Mouse (Mus musculus) forebrain, embryonic 12.5 days (tissue): ENCODE measurements at regions not wholly inside any gene's neighbourhood (a gene's known extent, or its start where the extent isn't known, plus 50 kb on each side); places are given as distances from the start of the nearest gene placed in this dataset.

Source experiments
- ATAC-seq: fragments of 200-750 bp; cut with Nextera tagmentation; 2 replicates; pipeline ENCODE4 v1.8.0; 2017; ENCODE audit warnings: moderate TSS enrichment; ENCODE audit not compliant: low FRiP score
- H3K27ac ChIP-seq: fragments of 300-500 bp; sonication (generic); 2 replicates; pipeline ENCODE4 v1.5.1; 2016; ENCODE audit warnings: mild to moderate bottlenecking
- H3K27me3 ChIP-seq: fragments of 300-500 bp; sonication (generic); 2 replicates; pipeline ENCODE4 v1.6.1; 2016; ENCODE audit warnings: mild to moderate bottlenecking
- H3K36me3 ChIP-seq: fragments of 300-500 bp; sonication (generic); replicated peaks from 2 replicates; pipeline ENCODE4 v1.6.1; 2016; ENCODE audit warnings: mild to moderate bottlenecking
- H3K4me1 ChIP-seq: fragments of 300-500 bp; sonication (generic); 2 replicates; pipeline ENCODE4 v1.6.1; 2016
- H3K4me2 ChIP-seq: fragments of 300-500 bp; sonication (generic); 2 replicates; pipeline ENCODE4 v1.6.1; 2016; ENCODE audit warnings: mild to moderate bottlenecking, moderate library complexity
- H3K4me3 ChIP-seq: fragments of 300-500 bp; sonication (generic); replicated peaks from 2 replicates; pipeline ENCODE4 v1.5.1; 2016; ENCODE audit warnings: mild to moderate bottlenecking
- H3K9ac ChIP-seq: fragments of 300-500 bp; sonication (generic); 2 replicates; pipeline ENCODE4 v1.6.1; 2016; ENCODE audit warnings: mild to moderate bottlenecking
- H3K9me3 ChIP-seq: fragments of 300-500 bp; sonication (generic); 2 replicates; pipeline ENCODE4 v1.6.1; 2016
- WGBS: fragments of 180-500 bp; shearing (Covaris S2); methylation state at CpG from one replicate; pipeline ENCODE4 v1.1.7; 2016; 5-methylcytosine and 5-hydroxymethylcytosine counted together

DNA sequence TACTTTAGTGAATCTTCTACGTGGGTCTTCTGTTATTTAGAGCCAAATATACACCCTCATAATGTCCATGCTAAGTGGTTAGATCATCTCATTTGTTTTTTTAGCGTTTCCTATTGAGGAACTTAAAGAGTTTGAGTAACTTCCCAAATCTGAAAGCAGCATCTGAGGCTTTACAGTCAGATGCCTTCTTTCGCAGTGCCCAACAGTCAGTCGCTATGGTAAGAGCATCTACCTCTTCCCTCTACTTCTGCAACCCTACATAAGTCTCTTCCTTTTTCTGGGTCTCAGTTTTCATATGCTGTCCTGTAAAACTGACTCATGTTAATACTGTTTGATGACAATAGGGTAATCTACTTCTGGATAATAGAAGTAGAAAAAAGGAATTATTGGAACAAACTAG, 146.8 kb downstream of the Ktn1 start:
- Histone ChIP-seq H3K9me3 (no peaks in the 10 kb centered on the region), H3K4me2 (no peak overlapping the region), H3K4me1 (no peaks in the 10 kb centered on the region), H3K9ac (no peak overlapping the region), H3K4me3 (no peak overlapping the region), H3K27ac (no peak overlapping the region), H3K36me3 (no peaks in the 10 kb centered on the region), H3K27me3 (no peaks in the 10 kb centered on the region)
- ATAC-seq = no peak
- WGBS = 88% methylated on average over 4 of the region's 4 CpGs

- no peaks in the 10 kb centered on the region for H3K4me1 ChIP-seq
- 94% methylated on average over 3 of the region's 3 CpGs for WGBS
- H3K27me3 ChIP-seq = no peaks in the 10 kb centered on the region
- no peak overlapping the region for H3K9ac ChIP-seq
- no peak overlapping the region for H3K4me3 ChIP-seq
- no peaks in the 10 kb centered on the region for H3K9me3 ChIP-seq
- H3K36me3 ChIP-seq = no peaks in the 10 kb centered on the region
- H3K27ac ChIP-seq = no peak overlapping the region
- no peak overlapping the region for H3K4me2 ChIP-seq
- ATAC-seq = no peak
Observed at GRCm38 (mm10) chr14:47798203-47798602, 150.0 kb downstream of the Ktn1 start.

GRCm38 (mm10) chr14:47799564-47799963, 151.3 kb downstream of the Ktn1 start:
- no peaks in the 10 kb centered on the region for H3K4me1 ChIP-seq
- no peak for ATAC-seq
- H3K4me2 ChIP-seq = no peak overlapping the region
- H3K9ac ChIP-seq = no peak overlapping the region
- no peak overlapping the region for H3K4me3 ChIP-seq
- H3K27me3 ChIP-seq = no peaks in the 10 kb centered on the region
- no peaks in the 10 kb centered on the region for H3K36me3 ChIP-seq
- WGBS = 86% methylated on average over 2 of the region's 2 CpGs
- no peak overlapping the region for H3K27ac ChIP-seq
- no peaks in the 10 kb centered on the region for H3K9me3 ChIP-seq

- no peak for ATAC-seq
- H3K4me3 ChIP-seq = no peak overlapping the region
- 100% methylated on average over 1 of the region's 1 CpGs for WGBS
- H3K4me1 ChIP-seq = peaks cover 36% of the 10 kb centered on the region
- no peaks in the 10 kb centered on the region for H3K27me3 ChIP-seq
- H3K4me2 ChIP-seq = no peak overlapping the region
- no peaks in the 10 kb centered on the region for H3K9me3 ChIP-seq
- H3K9ac ChIP-seq = no peak overlapping the region
- H3K27ac ChIP-seq = 0 out of 2 replicates have a peak overlapping the region, but pooled peaks have one; percentile 26
- H3K36me3 ChIP-seq = no peaks in the 10 kb centered on the region
Observed at GRCm38 (mm10) chr14:47805202-47805601, 157.0 kb downstream of the Ktn1 start.

DNA sequence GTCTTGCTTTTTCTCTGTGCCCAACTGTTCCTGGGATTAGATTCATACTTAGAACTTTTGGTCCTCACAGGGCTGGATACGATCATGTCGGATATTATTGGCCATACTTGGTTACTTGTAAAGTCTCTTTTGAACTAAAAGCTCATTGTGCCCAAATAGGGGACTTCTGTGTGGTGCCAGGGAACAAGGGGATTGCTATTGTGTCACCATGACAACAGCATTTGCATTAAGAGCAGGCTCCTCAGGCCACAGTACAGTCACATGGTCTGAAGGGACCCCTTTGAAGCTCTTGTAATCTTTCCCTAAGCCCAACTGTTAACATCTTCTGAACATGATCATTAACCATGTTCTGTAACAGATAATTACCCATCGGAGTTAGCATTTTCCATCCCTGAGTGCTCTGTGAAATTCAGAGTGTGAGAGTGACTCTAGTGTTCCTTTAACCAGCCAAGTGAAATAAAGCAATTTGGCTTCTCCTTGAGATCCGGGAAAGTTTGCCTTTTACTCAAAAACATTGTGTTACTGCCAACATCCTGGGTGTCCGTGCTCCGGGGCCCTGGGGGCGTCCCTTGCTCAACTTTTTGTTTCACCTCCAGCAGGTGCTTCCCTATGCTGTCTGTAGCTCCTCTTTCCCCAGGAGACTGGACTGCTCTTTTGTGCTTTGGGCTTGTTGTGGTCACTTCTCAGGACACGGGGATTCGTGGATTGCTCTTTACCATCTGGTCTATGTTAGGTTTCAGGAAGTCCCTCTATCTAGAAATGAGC, 157.7 kb downstream of the Ktn1 start:
- peak overlapping the region; percentile 6; the same call in 1 of the 2 replicates for H3K4me2 ChIP-seq
- H3K4me3 ChIP-seq = no peak overlapping the region
- H3K4me1 ChIP-seq = peaks cover 36% of the 10 kb centered on the region
- H3K27ac ChIP-seq = peak overlapping the region; percentile 51; the same call in 1 of the 2 replicates
- H3K9ac ChIP-seq = no peak overlapping the region
- peak; percentile 93 for ATAC-seq
- WGBS = 17% methylated on average over 9 of the region's 9 CpGs
- H3K27me3 ChIP-seq = no peaks in the 10 kb centered on the region
- no peaks in the 10 kb centered on the region for H3K9me3 ChIP-seq
- no peaks in the 10 kb centered on the region for H3K36me3 ChIP-seq

DNA sequence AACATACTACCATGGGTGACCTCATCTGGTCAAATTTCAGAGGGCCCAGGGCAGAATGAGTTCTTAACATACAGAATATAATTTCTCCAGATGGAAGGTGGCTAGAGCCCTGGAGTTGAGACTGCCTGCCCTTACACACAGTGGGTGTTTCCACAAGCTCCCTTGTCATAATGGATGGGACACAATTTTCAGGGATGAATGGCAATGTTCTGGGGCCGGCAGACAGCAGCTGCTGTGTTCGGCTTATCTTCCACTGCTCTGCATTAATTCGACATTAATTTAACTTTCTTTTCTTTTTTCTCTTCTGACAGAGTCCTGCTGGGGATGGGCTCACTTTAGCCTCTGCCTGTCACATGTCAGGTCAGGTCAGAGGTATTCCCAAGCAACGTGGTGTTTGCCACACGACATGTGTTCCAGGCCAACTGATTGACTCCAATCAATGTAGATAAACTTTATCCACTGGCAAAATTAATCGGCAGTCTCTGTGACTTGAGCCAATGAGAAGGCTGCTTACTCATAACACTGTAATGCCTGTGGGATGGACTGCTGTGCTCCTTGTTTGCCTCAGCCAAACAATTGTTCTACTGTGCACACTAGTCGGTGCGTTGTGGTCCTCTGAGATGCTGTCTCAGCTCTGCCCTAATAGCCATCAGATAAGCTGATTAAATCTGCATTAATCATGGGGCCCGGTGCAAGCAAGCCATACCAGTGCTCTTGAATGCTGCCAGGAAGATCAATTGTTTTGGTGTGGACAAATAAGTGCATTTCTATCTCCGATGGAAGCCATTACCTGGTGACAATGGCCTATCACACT, 160.1 kb downstream of the Ktn1 start:
- no peak overlapping the region for H3K9ac ChIP-seq
- H3K4me1 ChIP-seq = peaks cover 36% of the 10 kb centered on the region
- WGBS = 35% methylated on average over 10 of the region's 10 CpGs
- no peak overlapping the region for H3K27ac ChIP-seq
- no peaks in the 10 kb centered on the region for H3K27me3 ChIP-seq
- H3K36me3 ChIP-seq = no peaks in the 10 kb centered on the region
- H3K4me2 ChIP-seq = no peak overlapping the region
- no peak overlapping the region for H3K4me3 ChIP-seq
- H3K9me3 ChIP-seq = no peaks in the 10 kb centered on the region
- peak; percentile 54; the same call in 1 of the 2 replicates for ATAC-seq

DNA sequence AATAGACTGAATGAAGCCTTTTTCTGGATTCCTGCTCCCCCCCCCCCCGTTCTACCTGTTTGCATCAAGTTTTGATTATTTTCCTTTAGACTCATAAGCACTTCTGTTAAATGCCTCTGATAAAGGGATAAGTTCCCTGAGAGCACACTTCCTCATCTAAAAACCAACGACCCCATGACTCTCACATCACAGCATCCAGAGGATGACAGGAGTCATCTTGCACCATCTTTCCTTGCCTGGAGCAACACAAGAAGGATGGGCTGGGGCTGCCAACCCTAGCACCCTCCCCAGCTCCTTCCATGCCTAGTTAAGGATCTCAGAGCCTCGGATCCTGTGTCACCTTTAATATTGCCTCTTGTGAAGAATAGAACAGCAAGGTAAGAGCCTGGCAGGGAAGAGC, 170.0 kb downstream of the Ktn1 start:
- no peak for ATAC-seq
- WGBS = 79% methylated on average over 3 of the region's 3 CpGs
- no peaks in the 10 kb centered on the region; the same call in 1 of the 2 replicates for H3K4me1 ChIP-seq
- H3K4me2 ChIP-seq = no peak overlapping the region
- H3K27me3 ChIP-seq = no peaks in the 10 kb centered on the region
- H3K27ac ChIP-seq = no peak overlapping the region
- H3K9ac ChIP-seq = no peak overlapping the region
- H3K4me3 ChIP-seq = no peak overlapping the region
- no peaks in the 10 kb centered on the region for H3K36me3 ChIP-seq
- H3K9me3 ChIP-seq = no peaks in the 10 kb centered on the region

- Histone ChIP-seq H3K4me1 (no peaks in the 10 kb centered on the region; the same call in 1 of the 2 replicates), H3K4me2 (no peak overlapping the region), H3K4me3 (no peak overlapping the region), H3K9me3 (no peaks in the 10 kb centered on the region), H3K36me3 (no peaks in the 10 kb centered on the region), H3K27ac (no peak overlapping the region), H3K27me3 (no peaks in the 10 kb centered on the region), H3K9ac (no peak overlapping the region)
- ATAC-seq = no peak
- 63% methylated on average over 3 of the region's 3 CpGs for WGBS
Observed at GRCm38 (mm10) chr14:47818641-47819040, 170.4 kb downstream of the Ktn1 start.

GRCm38 (mm10) chr14:47820571-47821143, 172.4 kb downstream of the Ktn1 start:
- no peaks in the 10 kb centered on the region; the same call in 1 of the 2 replicates for H3K4me1 ChIP-seq
- WGBS = 78% methylated on average over 13 of the region's 13 CpGs
- no peak for ATAC-seq
- no peaks in the 10 kb centered on the region for H3K36me3 ChIP-seq
- no peak overlapping the region for H3K4me3 ChIP-seq
- no peaks in the 10 kb centered on the region for H3K27me3 ChIP-seq
- no peaks in the 10 kb centered on the region for H3K9me3 ChIP-seq
- no peak overlapping the region for H3K27ac ChIP-seq
- H3K9ac ChIP-seq = no peak overlapping the region
- no peak overlapping the region for H3K4me2 ChIP-seq

DNA sequence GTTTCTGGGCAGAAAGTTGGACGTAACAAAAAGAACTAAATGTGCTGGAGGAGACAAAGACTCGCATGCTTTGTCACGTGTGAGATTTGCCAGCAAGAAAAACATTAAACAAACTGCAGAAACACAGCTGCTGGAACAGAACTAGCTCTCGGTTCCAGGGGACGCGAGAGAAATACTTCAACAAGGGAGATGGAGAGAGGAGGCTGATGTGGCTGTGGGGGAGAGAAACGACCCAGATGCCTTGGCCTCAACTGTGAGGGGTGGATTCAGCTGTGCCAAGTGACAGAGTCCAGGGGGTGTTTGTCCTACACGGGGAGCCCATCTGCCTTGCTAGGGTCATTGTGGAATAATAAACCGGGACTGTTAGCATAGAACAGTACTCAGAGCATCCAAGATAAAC, 174.9 kb downstream of the Ktn1 start:
- 82% methylated on average over 9 of the region's 9 CpGs for WGBS
- Histone ChIP-seq H3K9ac (no peak overlapping the region), H3K36me3 (no peaks in the 10 kb centered on the region), H3K9me3 (no peaks in the 10 kb centered on the region), H3K27me3 (no peaks in the 10 kb centered on the region), H3K27ac (no peak overlapping the region), H3K4me2 (no peak overlapping the region), H3K4me3 (no peak overlapping the region), H3K4me1 (no peaks in the 10 kb centered on the region; the same call in 1 of the 2 replicates)
- no peak for ATAC-seq

GRCm38 (mm10) chr14:47823696-47824095, 175.4 kb downstream of the Ktn1 start:
- ATAC-seq = no peak
- WGBS = 80% methylated on average over 8 of the region's 8 CpGs

DNA sequence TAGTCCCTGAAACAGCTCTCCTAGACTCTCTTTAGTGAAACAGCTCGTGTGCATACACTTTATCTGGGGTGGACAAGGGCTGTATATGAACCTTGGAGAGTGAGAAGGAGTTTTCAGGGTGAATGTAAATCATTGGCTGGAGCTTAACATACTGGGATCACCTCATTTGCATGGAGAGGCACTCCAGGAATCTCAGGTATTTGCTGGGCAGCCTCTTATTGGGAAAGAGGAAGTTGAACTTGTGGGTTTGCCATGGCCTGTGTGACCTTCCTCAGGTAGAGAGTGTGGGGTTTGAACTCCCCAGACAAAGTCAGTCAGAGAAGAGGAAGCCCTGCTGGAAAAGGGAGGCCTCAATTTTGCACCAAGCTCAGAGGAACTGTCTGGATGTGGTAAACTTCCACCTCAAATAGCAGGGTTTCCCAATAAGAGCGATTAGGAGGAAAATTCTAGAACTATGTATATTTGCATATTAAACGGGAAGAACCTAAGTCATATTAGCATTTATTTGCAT, 177.3 kb downstream of the Ktn1 start:
- no peak for ATAC-seq
- no peak overlapping the region for H3K27ac ChIP-seq
- H3K9me3 ChIP-seq = no peaks in the 10 kb centered on the region
- WGBS = 77% methylated on average over 3 of the region's 3 CpGs
- no peaks in the 10 kb centered on the region for H3K4me1 ChIP-seq
- no peak overlapping the region for H3K4me3 ChIP-seq
- H3K9ac ChIP-seq = no peak overlapping the region
- H3K4me2 ChIP-seq = no peak overlapping the region
- no peaks in the 10 kb centered on the region for H3K27me3 ChIP-seq
- no peaks in the 10 kb centered on the region for H3K36me3 ChIP-seq

More at GRCm38 (mm10) chr14:47823696-47824095, 175.4 kb downstream of the Ktn1 start:
- Histone ChIP-seq H3K4me2 (no peak overlapping the region), H3K9ac (no peak overlapping the region), H3K4me3 (no peak overlapping the region), H3K27me3 (no peaks in the 10 kb centered on the region), H3K9me3 (no peaks in the 10 kb centered on the region), H3K4me1 (no peaks in the 10 kb centered on the region; the same call in 1 of the 2 replicates), H3K36me3 (no peaks in the 10 kb centered on the region), H3K27ac (no peak overlapping the region)
